Mouse (Mus musculus) hindbrain, embryonic 12.5 days (tissue): ENCODE results near the gene Map2k6. TPM values are rescaled to one million over a fixed set of nuclear protein-coding genes. Genes with fewer than 3 reads are reported as not detected.

Experiments
- ATAC-seq: fragments of 200-750 bp; cut with Nextera tagmentation; 2 replicates; pipeline ENCODE4 v1.8.0; 2017; ENCODE audit warnings: moderate TSS enrichment; ENCODE audit not compliant: low FRiP score
- H3K27ac ChIP-seq: fragments of 300-500 bp; sonication (generic); 2 replicates; pipeline ENCODE4 v1.5.1; 2016; ENCODE audit warnings: mild to moderate bottlenecking
- H3K27me3 ChIP-seq: fragments of 300-500 bp; sonication (generic); 2 replicates; pipeline ENCODE4 v1.6.1; 2016; ENCODE audit warnings: mild to moderate bottlenecking
- H3K36me3 ChIP-seq: fragments of 300-500 bp; sonication (generic); 2 replicates; pipeline ENCODE4 v1.6.1; 2016; ENCODE audit warnings: mild to moderate bottlenecking
- H3K4me1 ChIP-seq: fragments of 300-500 bp; sonication (generic); 2 replicates; pipeline ENCODE4 v1.6.1; 2016
- H3K4me2 ChIP-seq: fragments of 300-500 bp; sonication (generic); replicated peaks from 2 replicates; pipeline ENCODE4 v1.6.1; 2016; ENCODE audit warnings: mild to moderate bottlenecking
- H3K4me3 ChIP-seq: fragments of 300-500 bp; sonication (generic); 2 replicates; pipeline ENCODE4 v1.5.1; 2016; ENCODE audit warnings: mild to moderate bottlenecking
- H3K9ac ChIP-seq: fragments of 300-500 bp; sonication (generic); 2 replicates; pipeline ENCODE4 v1.6.1; 2016; ENCODE audit warnings: mild to moderate bottlenecking, moderate library complexity
- H3K9me3 ChIP-seq: fragments of 300-500 bp; sonication (generic); replicated peaks from 2 replicates; pipeline ENCODE4 v1.6.1; 2016; ENCODE audit warnings: mild to moderate bottlenecking
- WGBS: fragments of 180-500 bp; shearing (Covaris S2); methylation state at CpG from one replicate; pipeline ENCODE4 v1.1.7; 2016; 5-methylcytosine and 5-hydroxymethylcytosine counted together
- polyA plus RNA-seq: library from polyadenylated mRNA; unstranded; fragments of >200 nt; fragmentation: Nextera tagmentation; extraction: Ambion mirVana; gene quantifications from 2 replicates; pipeline ENCODE4 v1.2.1, GENCODE M21; 2016

Gene Map2k6
- polyA plus RNA-seq, 1 experiment from 2014 or later = 27.8 TPM

- Histone ChIP-seq H3K4me1 (peaks cover 42% of the 10 kb centered on the region), H3K9ac (no peak overlapping the region), H3K27ac (0 out of 2 replicates have a peak overlapping the region, but pooled peaks have one; percentile 30), H3K4me3 (peak overlapping the region; percentile 7; the same call in 1 of the 2 replicates), H3K27me3 (peaks cover 35% of the 10 kb centered on the region), H3K36me3 (no peaks in the 10 kb centered on the region), H3K4me2 (peak overlapping the region; percentile 42), H3K9me3 (no peaks in the 10 kb centered on the region)
- WGBS = 0% methylated on average over 5 of the region's 6 CpGs
- ATAC-seq = peak; percentile 81
Observed at GRCm38 (mm10) chr11:110478978-110479384, 80.1 kb downstream of the Map2k6 start.

GRCm38 (mm10) chr11:110481406-110481805 is 82.5 kb downstream of the Map2k6 start:
- 48% methylated on average over 2 of the region's 2 CpGs for WGBS
- Histone ChIP-seq H3K27me3 (peaks cover 33% of the 10 kb centered on the region), H3K4me2 (no peak overlapping the region), H3K9me3 (no peaks in the 10 kb centered on the region), H3K4me1 (peaks cover 39% of the 10 kb centered on the region), H3K27ac (no peak overlapping the region), H3K4me3 (no peak overlapping the region), H3K36me3 (no peaks in the 10 kb centered on the region), H3K9ac (no peak overlapping the region)
- no peak for ATAC-seq

- ATAC-seq = no peak
Observed at GRCm38 (mm10) chr11:110482176-110482575, 83.3 kb downstream of the Map2k6 start.

GRCm38 (mm10) chr11:110482649-110483048 is 83.7 kb downstream of the Map2k6 start:
- peaks cover 22% of the 10 kb centered on the region; the same call in 1 of the 2 replicates for H3K27me3 ChIP-seq
- H3K27ac ChIP-seq = no peak overlapping the region
- H3K4me3 ChIP-seq = no peak overlapping the region
- no peak overlapping the region for H3K4me2 ChIP-seq
- H3K36me3 ChIP-seq = no peaks in the 10 kb centered on the region
- H3K4me1 ChIP-seq = peaks cover 28% of the 10 kb centered on the region
- H3K9me3 ChIP-seq = no peaks in the 10 kb centered on the region
- ATAC-seq = no peak
- WGBS = 78% methylated on average over 4 of the region's 4 CpGs
- no peak overlapping the region for H3K9ac ChIP-seq

More at GRCm38 (mm10) chr11:110482176-110482575, 83.3 kb downstream of the Map2k6 start:
- no peak overlapping the region for H3K4me2 ChIP-seq
- H3K4me1 ChIP-seq = peaks cover 32% of the 10 kb centered on the region
- H3K36me3 ChIP-seq = no peaks in the 10 kb centered on the region
- no peak overlapping the region for H3K4me3 ChIP-seq
- H3K27ac ChIP-seq = no peak overlapping the region
- no peaks in the 10 kb centered on the region for H3K9me3 ChIP-seq
- no peak overlapping the region for H3K9ac ChIP-seq
- peaks cover 27% of the 10 kb centered on the region for H3K27me3 ChIP-seq
- WGBS = 87% methylated on average over 8 of the region's 8 CpGs

GRCm38 (mm10) chr11:110483165-110483564 is 84.2 kb downstream of the Map2k6 start:
- no peaks in the 10 kb centered on the region for H3K9me3 ChIP-seq
- WGBS = 33% methylated on average over 6 of the region's 6 CpGs
- H3K4me3 ChIP-seq = no peak overlapping the region
- H3K4me1 ChIP-seq = peaks cover 22% of the 10 kb centered on the region
- H3K27me3 ChIP-seq = peaks cover 17% of the 10 kb centered on the region; the same call in 1 of the 2 replicates
- no peak overlapping the region for H3K27ac ChIP-seq
- H3K4me2 ChIP-seq = no peak overlapping the region
- H3K9ac ChIP-seq = no peak overlapping the region
- H3K36me3 ChIP-seq = no peaks in the 10 kb centered on the region
- no peak for ATAC-seq

GRCm38 (mm10) chr11:110484426-110484825 is 85.5 kb downstream of the Map2k6 start:
- H3K36me3 ChIP-seq = no peaks in the 10 kb centered on the region
- H3K27ac ChIP-seq = no peak overlapping the region
- no peak overlapping the region for H3K9ac ChIP-seq
- ATAC-seq = no peak
- H3K4me3 ChIP-seq = no peak overlapping the region
- peaks cover 12% of the 10 kb centered on the region for H3K4me1 ChIP-seq
- 100% methylated on average over 1 of the region's 1 CpGs for WGBS
- no peak overlapping the region for H3K4me2 ChIP-seq
- peaks cover 17% of the 10 kb centered on the region; the same call in 1 of the 2 replicates for H3K27me3 ChIP-seq
- no peaks in the 10 kb centered on the region for H3K9me3 ChIP-seq

- Histone ChIP-seq H3K9ac (no peak overlapping the region), H3K27ac (no peak overlapping the region), H3K4me3 (no peak overlapping the region), H3K4me1 (peaks cover 5% of the 10 kb centered on the region), H3K36me3 (no peaks in the 10 kb centered on the region), H3K9me3 (no peaks in the 10 kb centered on the region), H3K27me3 (peaks cover 17% of the 10 kb centered on the region; the same call in 1 of the 2 replicates), H3K4me2 (no peak overlapping the region)
- 91% methylated on average over 6 of the region's 6 CpGs for WGBS
- no peak for ATAC-seq
Observed at GRCm38 (mm10) chr11:110485081-110485480, 86.2 kb downstream of the Map2k6 start.

GRCm38 (mm10) chr11:110487796-110488195 is 88.9 kb downstream of the Map2k6 start:
- Histone ChIP-seq H3K36me3 (peaks cover 11% of the 10 kb centered on the region), H3K4me1 (no peaks in the 10 kb centered on the region), H3K27me3 (no peaks in the 10 kb centered on the region), H3K4me2 (no peak overlapping the region), H3K9me3 (no peaks in the 10 kb centered on the region), H3K9ac (no peak overlapping the region), H3K4me3 (no peak overlapping the region), H3K27ac (no peak overlapping the region)
- no peak for ATAC-seq
- 94% methylated on average over 6 of the region's 6 CpGs for WGBS

- WGBS = 94% methylated on average over 7 of the region's 7 CpGs
- ATAC-seq = no peak
Observed at GRCm38 (mm10) chr11:110488301-110488700, 89.4 kb downstream of the Map2k6 start.

GRCm38 (mm10) chr11:110495323-110496060 is 96.6 kb downstream of the Map2k6 start:
- Histone ChIP-seq H3K27ac (no peak overlapping the region), H3K4me2 (no peak overlapping the region), H3K4me3 (no peak overlapping the region), H3K36me3 (peaks cover 39% of the 10 kb centered on the region), H3K4me1 (no peaks in the 10 kb centered on the region), H3K9me3 (no peaks in the 10 kb centered on the region), H3K9ac (no peak overlapping the region), H3K27me3 (no peaks in the 10 kb centered on the region)
- WGBS = 85% methylated on average over 4 of the region's 4 CpGs
- ATAC-seq = no peak

More at GRCm38 (mm10) chr11:110488301-110488700, 89.4 kb downstream of the Map2k6 start:
- Histone ChIP-seq H3K4me1 (no peaks in the 10 kb centered on the region), H3K4me2 (no peak overlapping the region), H3K36me3 (peaks cover 16% of the 10 kb centered on the region), H3K9me3 (no peaks in the 10 kb centered on the region), H3K4me3 (no peak overlapping the region), H3K27ac (no peak overlapping the region), H3K27me3 (no peaks in the 10 kb centered on the region), H3K9ac (no peak overlapping the region)

GRCm38 (mm10) chr11:110496061-110496446 is 97.1 kb downstream of the Map2k6 start:
- no peak for ATAC-seq
- peaks cover 41% of the 10 kb centered on the region for H3K36me3 ChIP-seq

GRCm38 (mm10) chr11:110497743-110498142 is 98.8 kb downstream of the Map2k6 start:
- Histone ChIP-seq H3K4me2 (no peak overlapping the region), H3K9me3 (no peaks in the 10 kb centered on the region), H3K4me3 (no peak overlapping the region), H3K27ac (no peak overlapping the region), H3K9ac (no peak overlapping the region), H3K4me1 (no peaks in the 10 kb centered on the region), H3K27me3 (no peaks in the 10 kb centered on the region), H3K36me3 (peaks cover 39% of the 10 kb centered on the region)
- ATAC-seq = no peak
- 77% methylated on average over 8 of the region's 8 CpGs for WGBS

More at GRCm38 (mm10) chr11:110496061-110496446, 97.1 kb downstream of the Map2k6 start:
- Histone ChIP-seq H3K27ac (no peak overlapping the region), H3K4me2 (no peak overlapping the region), H3K4me1 (no peaks in the 10 kb centered on the region), H3K27me3 (no peaks in the 10 kb centered on the region), H3K9me3 (no peaks in the 10 kb centered on the region), H3K9ac (no peak overlapping the region), H3K4me3 (no peak overlapping the region)
- 55% methylated on average over 12 of the region's 12 CpGs for WGBS
